Mouse (Mus musculus) heart, embryonic 13.5 days (tissue): Measurements from ENCODE around the gene Zdhhc24. TPM values are rescaled to one million over a fixed set of nuclear protein-coding genes. Genes with fewer than 3 reads are reported as not detected.
A peak's percentile ranks its signal among the peaks of the same experiment; 100 is the strongest.

ENCODE experiments used
- ATAC-seq: fragments of 200-750 bp; cut with Nextera tagmentation; 2 replicates; pipeline ENCODE4 v1.8.0; 2017; ENCODE audit warnings: moderate TSS enrichment; ENCODE audit not compliant: insufficient number of reproducible peaks, low FRiP score, low TSS enrichment; ENCODE audit errors: extremely low read depth
- H3K27ac ChIP-seq: fragments of 300-500 bp; sonication (generic); replicated peaks from 2 replicates; pipeline ENCODE4 v1.5.1; 2015; ENCODE audit warnings: moderate library complexity, mild to moderate bottlenecking, inconsistent platforms
- H3K27me3 ChIP-seq: fragments of 300-500 bp; sonication (generic); replicated peaks from 2 replicates; pipeline ENCODE4 v1.6.1; 2015; ENCODE audit warnings: mild to moderate bottlenecking, inconsistent platforms
- H3K36me3 ChIP-seq: fragments of 300-500 bp; sonication (generic); 2 replicates; pipeline ENCODE4 v1.6.1; 2015; ENCODE audit warnings: mild to moderate bottlenecking, inconsistent platforms
- H3K4me1 ChIP-seq: fragments of 300-500 bp; sonication (generic); 2 replicates; pipeline ENCODE4 v1.6.1; 2015; ENCODE audit warnings: inconsistent platforms
- H3K4me2 ChIP-seq: fragments of 300-500 bp; sonication (generic); 2 replicates; pipeline ENCODE4 v1.6.1; 2015; ENCODE audit warnings: inconsistent platforms, mild to moderate bottlenecking, moderate library complexity
- H3K4me3 ChIP-seq: fragments of 300-500 bp; sonication (generic); 2 replicates; pipeline ENCODE4 v1.5.1; 2015; ENCODE audit warnings: moderate library complexity, mild to moderate bottlenecking, inconsistent platforms
- H3K9ac ChIP-seq: fragments of 300-500 bp; sonication (generic); 2 replicates; pipeline ENCODE4 v1.6.1; 2015; ENCODE audit warnings: inconsistent platforms, mild to moderate bottlenecking, moderate library complexity
- H3K9me3 ChIP-seq: fragments of 300-500 bp; sonication (generic); 2 replicates; pipeline ENCODE4 v1.6.1; 2016; ENCODE audit warnings: inconsistent platforms
- WGBS: fragments of 180-500 bp; shearing (Covaris S2); methylation state at CpG from one replicate; pipeline ENCODE4 v1.1.7; 2015; ENCODE audit warnings: mixed read lengths; 5-methylcytosine and 5-hydroxymethylcytosine counted together
- polyA plus RNA-seq: library from polyadenylated mRNA; unstranded; fragments of >200 nt; fragmentation: Nextera tagmentation; extraction: Ambion mirVana; gene quantifications from 2 replicates; pipeline ENCODE4 v1.2.1, GENCODE M21; 2015

Zdhhc24 gene
- polyA plus RNA-seq, 1 experiment from 2014 or later, result 8.6 TPM

DNA sequence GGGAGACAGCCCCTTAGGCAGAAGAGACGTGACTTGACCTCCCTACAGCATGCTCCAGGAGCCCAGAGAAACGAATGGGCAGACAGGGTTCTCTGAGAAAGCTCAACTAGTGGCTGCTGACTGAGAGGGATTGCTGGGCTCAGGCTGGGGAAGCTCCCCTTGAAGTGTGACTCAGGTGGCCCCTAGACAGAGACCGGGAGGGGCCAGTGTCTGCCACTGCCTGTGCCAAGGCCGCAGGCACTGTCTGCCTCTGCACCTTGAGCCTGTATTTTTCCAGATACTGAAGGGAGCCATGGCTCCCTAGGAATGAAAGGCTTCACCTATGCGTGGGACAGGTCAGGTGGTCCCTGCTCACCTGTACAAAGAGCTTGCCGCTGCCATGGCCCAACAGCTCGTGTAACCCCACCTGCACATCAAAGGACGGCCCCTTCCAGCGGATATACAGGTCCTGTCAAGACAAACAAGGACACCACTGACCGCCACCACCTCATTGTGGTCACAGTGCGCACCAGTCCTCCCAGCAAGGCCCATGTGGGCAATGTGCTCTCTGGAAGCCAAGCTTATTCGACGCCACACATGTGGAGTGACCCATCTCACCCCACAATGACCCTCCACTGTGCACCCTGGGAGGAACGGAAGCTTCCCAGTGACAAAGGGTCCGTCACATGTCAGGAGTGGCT, 37.6 kb downstream of the Zdhhc24 start:
- no peaks in the 10 kb centered on the region for H3K4me1 ChIP-seq
- ATAC-seq, result no peak
- H3K4me2 ChIP-seq, result no peak overlapping the region
- no peaks in the 10 kb centered on the region for H3K9me3 ChIP-seq
- no peak overlapping the region for H3K9ac ChIP-seq
- H3K27me3 ChIP-seq, result no peaks in the 10 kb centered on the region
- H3K36me3 ChIP-seq, result peaks cover 100% of the 10 kb centered on the region
- no peak overlapping the region for H3K4me3 ChIP-seq
- H3K27ac ChIP-seq, result no peak overlapping the region
- 89% methylated on average over 15 of the region's 15 CpGs for WGBS

DNA sequence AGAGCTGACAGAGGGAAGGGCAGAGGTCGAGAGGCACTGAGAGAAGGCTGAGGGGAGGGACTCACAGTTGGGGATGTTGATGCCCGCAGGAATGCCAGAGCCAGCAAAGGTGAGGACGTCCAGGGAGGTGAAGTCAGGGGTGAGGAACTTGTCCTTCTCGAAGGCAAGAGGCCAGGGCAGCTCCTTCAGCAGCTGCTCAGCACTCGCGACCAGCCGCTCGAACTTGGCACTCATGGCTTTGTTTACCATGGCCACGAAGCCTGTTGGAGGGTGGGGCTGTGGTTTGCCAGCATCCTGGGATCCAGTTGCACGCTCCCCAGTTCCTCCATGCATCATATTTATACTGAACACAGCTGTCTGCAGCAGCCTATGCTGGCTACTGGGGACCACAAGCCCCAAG, 38.4 kb downstream of the Zdhhc24 start:
- 83% methylated on average over 10 of the region's 10 CpGs for WGBS
- Histone ChIP-seq H3K36me3 (peaks cover 100% of the 10 kb centered on the region), H3K27ac (no peak overlapping the region), H3K4me1 (no peaks in the 10 kb centered on the region), H3K9ac (no peak overlapping the region), H3K27me3 (no peaks in the 10 kb centered on the region), H3K9me3 (no peaks in the 10 kb centered on the region), H3K4me3 (no peak overlapping the region), H3K4me2 (no peak overlapping the region)
- no peak for ATAC-seq

DNA sequence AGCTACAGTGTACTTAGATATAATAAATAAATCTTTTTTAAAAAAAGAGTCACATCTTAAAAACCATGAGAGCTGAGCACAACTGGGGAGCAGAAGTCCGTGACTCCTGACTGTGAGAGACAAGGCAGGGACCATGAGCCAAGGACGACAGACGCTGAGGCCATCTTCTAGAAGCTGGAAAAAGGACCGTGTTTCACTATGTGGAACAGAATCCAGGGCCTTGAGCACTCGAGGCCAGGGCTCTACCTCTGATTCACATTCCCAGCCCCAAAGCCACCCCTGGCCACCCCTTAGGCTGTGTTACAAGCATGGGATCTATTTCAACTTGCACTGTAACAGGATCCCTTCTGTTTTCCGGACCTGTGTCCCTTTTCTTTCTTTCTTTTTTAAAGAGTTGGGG, 41.2 kb downstream of the Zdhhc24 start:
- 80% methylated on average over 6 of the region's 6 CpGs for WGBS
- Histone ChIP-seq H3K27ac (no peak overlapping the region), H3K9me3 (no peaks in the 10 kb centered on the region), H3K4me3 (no peak overlapping the region), H3K36me3 (peaks cover 100% of the 10 kb centered on the region), H3K4me1 (no peaks in the 10 kb centered on the region), H3K9ac (no peak overlapping the region), H3K27me3 (no peaks in the 10 kb centered on the region), H3K4me2 (no peak overlapping the region)
- no peak for ATAC-seq

- Histone ChIP-seq H3K9ac (no peak overlapping the region), H3K4me2 (no peak overlapping the region), H3K9me3 (no peaks in the 10 kb centered on the region), H3K27ac (no peak overlapping the region), H3K36me3 (peaks cover 62% of the 10 kb centered on the region), H3K27me3 (no peaks in the 10 kb centered on the region), H3K4me1 (peaks cover 20% of the 10 kb centered on the region), H3K4me3 (no peak overlapping the region)
- 92% methylated on average over 11 of the region's 11 CpGs for WGBS
- ATAC-seq, result no peak
These were observed 46.8 kb downstream of the Zdhhc24 start for GRCm38 (mm10) chr19:4925121-4925860.

DNA sequence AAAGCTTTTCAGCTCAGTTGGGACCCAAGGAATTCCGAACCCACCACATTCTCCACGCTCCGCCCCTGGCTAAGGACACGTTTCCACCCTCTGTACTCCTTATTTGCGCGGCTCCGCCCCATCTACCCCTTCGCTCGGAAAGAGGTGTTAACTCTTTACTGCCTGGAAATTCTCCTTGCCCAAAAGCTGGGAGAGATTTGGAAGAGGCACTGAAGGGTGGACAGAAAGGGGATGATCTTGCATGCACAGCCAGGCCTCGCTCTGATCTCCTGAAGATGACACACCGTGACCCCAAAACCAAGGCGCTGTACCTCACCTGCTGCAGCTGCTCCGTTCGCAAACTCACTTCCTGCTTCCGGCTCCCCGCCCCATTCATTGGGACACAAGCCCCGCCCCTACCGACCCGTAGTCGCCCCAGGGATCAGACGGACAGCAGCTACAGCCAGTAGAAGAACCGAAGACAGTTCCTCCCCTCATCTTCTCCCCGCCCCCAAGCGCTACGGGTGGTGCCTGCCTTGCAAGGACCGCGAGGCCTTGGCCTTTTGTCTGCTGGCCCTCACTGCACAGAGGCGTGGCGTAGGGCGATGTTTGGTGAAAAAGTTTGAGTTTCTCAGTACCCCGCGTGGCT, 49.5 kb downstream of the Zdhhc24 start, which contains the start of gene Dpp3:
TSS of gene Dpp3 (minus strand) at position 384 of the 628 bp plus-strand sequence.
- Histone ChIP-seq H3K27ac (peak within 1 kb of the TSS; percentile 20; the same call in 1 of the 2 replicates), H3K4me3 (peak within 1 kb of the TSS; percentile 74), H3K4me2 (peak within 1 kb of the TSS; percentile 72), H3K9ac (peak within 1 kb of the TSS; percentile 83), H3K36me3 (peaks cover 35% of the 10 kb centered on the region), H3K4me1 (peaks cover 20% of the 10 kb centered on the region), H3K9me3 (no peaks in the 10 kb centered on the region), H3K27me3 (peaks cover 9% of the 10 kb centered on the region; the same call in 1 of the 2 replicates)
- peak; percentile 96 for ATAC-seq
- WGBS, result 1% methylated on average over 32 of the region's 32 CpGs

GRCm38 (mm10) chr19:4928781-4929180, 50.3 kb downstream of the Zdhhc24 start:
- H3K9me3 ChIP-seq, result no peaks in the 10 kb centered on the region
- H3K4me1 ChIP-seq, result peaks cover 20% of the 10 kb centered on the region
- H3K4me3 ChIP-seq, result peak overlapping the region; percentile 74
- peak overlapping the region; percentile 20; the same call in 1 of the 2 replicates for H3K27ac ChIP-seq
- peaks cover 9% of the 10 kb centered on the region; the same call in 1 of the 2 replicates for H3K27me3 ChIP-seq
- H3K4me2 ChIP-seq, result peak overlapping the region; percentile 72
- H3K36me3 ChIP-seq, result peaks cover 27% of the 10 kb centered on the region
- 67% methylated on average over 5 of the region's 5 CpGs for WGBS
- no peak for ATAC-seq
- H3K9ac ChIP-seq, result peak overlapping the region; percentile 83

Other genes with a start within 250 kb of the Zdhhc24 start
- gene Gm960, start 180.0 kb upstream of the Zdhhc24 start, polyA plus RNA-seq, result 1.4 and 1.6 TPM in 2 replicates
- 0.16 and 0.33 TPM in 2 replicates for gene Sptbn2, start 167.5 kb upstream of the Zdhhc24 start, polyA plus RNA-seq
- gene Rbm4b, start 122.2 kb upstream of the Zdhhc24 start, polyA plus RNA-seq, result 36.1 and 40.6 TPM in 2 replicates
- 45.5 and 50.8 TPM in 2 replicates for gene Rbm4, start 84.8 kb upstream of the Zdhhc24 start, polyA plus RNA-seq
- 21.5 and 26.8 TPM in 2 replicates for gene Gm21992, start 67.1 kb upstream of the Zdhhc24 start, polyA plus RNA-seq
- gene Rbm14, start 67.0 kb upstream of the Zdhhc24 start, polyA plus RNA-seq, result 48.4 and 48.6 TPM in 2 replicates
- gene Ccs, start 39.3 kb upstream of the Zdhhc24 start, polyA plus RNA-seq, result 40.7 and 44.1 TPM in 2 replicates
- 0.04 TPM in 1 of 2 replicates, not detected in the other for gene Ccdc87, start 39.3 kb upstream of the Zdhhc24 start, polyA plus RNA-seq
- gene Ctsf, start 23.5 kb upstream of the Zdhhc24 start, polyA plus RNA-seq, result 40.5 and 42.2 TPM in 2 replicates
- gene Actn3, start 759 bp upstream of the Zdhhc24 start, polyA plus RNA-seq, result 2.8 and 3.9 TPM in 2 replicates
- gene Bbs1, start 28.0 kb downstream of the Zdhhc24 start, polyA plus RNA-seq, result 2.2 and 2.5 TPM in 2 replicates
- gene Dpp3, start 49.6 kb downstream of the Zdhhc24 start, polyA plus RNA-seq, result 84.6 and 84.7 TPM in 2 replicates
- 0.99 and 1.0 TPM in 2 replicates for gene Peli3, start 64.5 kb downstream of the Zdhhc24 start, polyA plus RNA-seq
- 85.2 and 101 TPM in 2 replicates for gene Mrpl11, start 83.5 kb downstream of the Zdhhc24 start, polyA plus RNA-seq
- 0.09 TPM in 2 replicates for gene Npas4, start 111.6 kb downstream of the Zdhhc24 start, polyA plus RNA-seq
- 8.5 and 9.4 TPM in 2 replicates for gene Slc29a2, start 145.2 kb downstream of the Zdhhc24 start, polyA plus RNA-seq
- 41.4 and 49.5 TPM in 2 replicates for gene B4gat1, start 160.2 kb downstream of the Zdhhc24 start, polyA plus RNA-seq
- gene AC124502.3, start 160.2 kb downstream of the Zdhhc24 start, polyA plus RNA-seq, result 1.4 and 1.7 TPM in 2 replicates
- 29.5 and 33.5 TPM in 2 replicates for gene Brms1, start 162.7 kb downstream of the Zdhhc24 start, polyA plus RNA-seq
- gene Rin1, start 171.8 kb downstream of the Zdhhc24 start, polyA plus RNA-seq, result 2.4 and 3.5 TPM in 2 replicates
- gene Cd248, start 189.4 kb downstream of the Zdhhc24 start, polyA plus RNA-seq, result 17.7 and 23.6 TPM in 2 replicates
- 3.5 and 4.8 TPM in 2 replicates for gene Tmem151a, start 206.9 kb downstream of the Zdhhc24 start, polyA plus RNA-seq
- 84.3 and 94.6 TPM in 2 replicates for gene Yif1a, start 209.9 kb downstream of the Zdhhc24 start, polyA plus RNA-seq
- 4.6 and 5.8 TPM in 2 replicates for gene Cnih2, start 219.9 kb downstream of the Zdhhc24 start, polyA plus RNA-seq
- 220 TPM in 2 replicates for gene Rab1b, start 228.4 kb downstream of the Zdhhc24 start, polyA plus RNA-seq
- gene Klc2, start 239.9 kb downstream of the Zdhhc24 start, polyA plus RNA-seq, result 18.4 and 22.3 TPM in 2 replicates